Mouse (Mus musculus) limb, embryonic 11.5 days (tissue): ENCODE results near the gene Slc36a2. TPM values are rescaled to one million over a fixed set of nuclear protein-coding genes. Genes with fewer than 3 reads are reported as not detected.

Source experiments
- polyA plus RNA-seq: library from polyadenylated mRNA; unstranded; fragments of >200 nt; fragmentation: Nextera tagmentation; extraction: Ambion mirVana; gene quantifications from 2 replicates; pipeline ENCODE4 v1.2.1, GENCODE M21; 2014

Gene Slc36a2
- polyA plus RNA-seq, 1 experiment from 2014 or later: 0.13 TPM

Other genes with a start within 250 kb of the Slc36a2 start
- 13.3 and 13.4 TPM in 2 replicates for gene Tnip1, start 222.2 kb downstream of the Slc36a2 start, polyA plus RNA-seq
- 93.9 and 97.4 TPM in 2 replicates for gene Anxa6, start 151.6 kb downstream of the Slc36a2 start, polyA plus RNA-seq
- 0.23 and 0.88 TPM in 2 replicates for gene Ccdc69, start 106.9 kb downstream of the Slc36a2 start, polyA plus RNA-seq
- 9.0 TPM in 2 replicates for gene Gm2a, start 87.0 kb downstream of the Slc36a2 start, polyA plus RNA-seq
- not detected in 2 replicates for gene Slc36a3, start 33.4 kb downstream of the Slc36a2 start, polyA plus RNA-seq
- gene Slc36a1, start 19.3 kb upstream of the Slc36a2 start, polyA plus RNA-seq: 1.7 and 1.9 TPM in 2 replicates
- gene Fat2, start 151.5 kb upstream of the Slc36a2 start, polyA plus RNA-seq: 0.23 and 0.25 TPM in 2 replicates
- 244 and 249 TPM in 2 replicates for gene Sparc, start 238.1 kb upstream of the Slc36a2 start, polyA plus RNA-seq